In the genomic region with DNA sequence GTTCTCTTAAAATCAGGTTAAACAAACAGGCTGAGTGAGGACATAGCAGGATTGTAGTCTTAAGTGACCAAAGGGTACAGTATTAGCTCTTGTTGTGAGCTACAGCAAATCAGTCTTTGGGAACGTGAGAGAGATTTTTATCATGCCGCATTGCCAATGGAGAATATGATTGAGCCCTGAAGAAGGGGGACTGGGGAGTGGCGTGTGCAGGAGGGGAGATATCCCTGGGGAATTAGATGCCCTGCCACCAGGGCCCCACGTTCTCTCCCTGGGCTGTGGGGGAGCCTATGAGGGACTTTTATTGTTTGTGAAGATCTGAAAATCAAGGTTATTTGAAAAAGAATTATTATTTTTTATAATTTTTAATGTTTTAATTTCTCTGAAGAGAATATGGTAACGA, we compare ENCODE assay signal across 22 mouse cellular contexts. TPM values are rescaled to one million over a fixed set of nuclear protein-coding genes. Genes with fewer than 3 reads are reported as not detected.
"Had no signal": no experiment of that assay in that cellular context is flagged by ENCODE, and none has a peak within 500 bp of the region (broad histone marks: within the 10 kb centered on the region; RNA-seq: fewer than 3 reads in every experiment).

No protein-coding gene starts in this region.

- H3K27me3 ChIP-seq: intestine, embryonic 15.5 days; limb, embryonic 12.5 days; lung, embryonic 15.5 days; midbrain, embryonic 12.5 days; neural tube, embryonic 13.5 days had no signal

- H3K9ac ChIP-seq: intestine, embryonic 15.5 days; limb, embryonic 12.5 days; lung, embryonic 15.5 days; midbrain, embryonic 12.5 days; neural tube, embryonic 13.5 days had no signal

- H3K4me1 ChIP-seq: limb, embryonic 12.5 days; midbrain, embryonic 12.5 days; neural tube, embryonic 13.5 days had no signal

- H3K9me3 ChIP-seq: intestine, embryonic 15.5 days; limb, embryonic 12.5 days; lung, embryonic 15.5 days; midbrain, embryonic 12.5 days; neural tube, embryonic 13.5 days had no signal

- H3K36me3 ChIP-seq: intestine, embryonic 15.5 days; limb, embryonic 12.5 days; lung, embryonic 15.5 days; midbrain, embryonic 12.5 days; neural tube, embryonic 13.5 days had no signal

- H3K4me3 ChIP-seq: intestine, embryonic 15.5 days; left cerebral cortex, adult 2 months; limb, embryonic 12.5 days; lung, embryonic 15.5 days; midbrain, embryonic 12.5 days; neural tube, embryonic 13.5 days had no signal

- H3K4me2 ChIP-seq: intestine, embryonic 15.5 days; limb, embryonic 12.5 days; lung, embryonic 15.5 days; midbrain, embryonic 12.5 days; neural tube, embryonic 13.5 days had no signal

- ATAC-seq: intestine, embryonic 15.5 days; midbrain, embryonic 16.5 days had no signal

- DNase-seq: kidney, adult 18-20 months; kidney, postnatal 10 days; lung, postnatal 14 days; retina, postnatal 1 day; right cerebral cortex, postnatal 4 days; spleen, adult 18-20 months; thymus, adult 18-20 months; thymus, postnatal 4 days had no signal

- H3K27ac ChIP-seq: intestine, embryonic 15.5 days; left cerebral cortex, adult 2 months; limb, embryonic 12.5 days; lung, embryonic 15.5 days; midbrain, embryonic 12.5 days; neural tube, embryonic 13.5 days had no signal

RNA-seq across cellular contexts. Expression of gene Ankrd36, which starts 26.3 kb away (rescaled TPM):
- total RNA-seq: layer of hippocampus, adult 8-10 months; layer of hippocampus, postnatal 25 days; left cerebral cortex, adult 2 months; left cerebral cortex, postnatal 14 days; liver, adult 2 months had no signal
- polyA plus RNA-seq: kidney, embryonic 14.5 days; large intestine, adult 2 months; limb, embryonic 12.5 days; liver, adult 2 months; midbrain, embryonic 16.5 days; neural tube, embryonic 13.5 days; stomach, embryonic 14.5 days had no signal
